Mouse (Mus musculus): ENCODE measurements at regions not wholly inside any gene's neighbourhood (a gene's known extent, or its start where the extent isn't known, plus 50 kb on each side); places are given as distances from the start of the nearest gene placed in this dataset.

DNA sequence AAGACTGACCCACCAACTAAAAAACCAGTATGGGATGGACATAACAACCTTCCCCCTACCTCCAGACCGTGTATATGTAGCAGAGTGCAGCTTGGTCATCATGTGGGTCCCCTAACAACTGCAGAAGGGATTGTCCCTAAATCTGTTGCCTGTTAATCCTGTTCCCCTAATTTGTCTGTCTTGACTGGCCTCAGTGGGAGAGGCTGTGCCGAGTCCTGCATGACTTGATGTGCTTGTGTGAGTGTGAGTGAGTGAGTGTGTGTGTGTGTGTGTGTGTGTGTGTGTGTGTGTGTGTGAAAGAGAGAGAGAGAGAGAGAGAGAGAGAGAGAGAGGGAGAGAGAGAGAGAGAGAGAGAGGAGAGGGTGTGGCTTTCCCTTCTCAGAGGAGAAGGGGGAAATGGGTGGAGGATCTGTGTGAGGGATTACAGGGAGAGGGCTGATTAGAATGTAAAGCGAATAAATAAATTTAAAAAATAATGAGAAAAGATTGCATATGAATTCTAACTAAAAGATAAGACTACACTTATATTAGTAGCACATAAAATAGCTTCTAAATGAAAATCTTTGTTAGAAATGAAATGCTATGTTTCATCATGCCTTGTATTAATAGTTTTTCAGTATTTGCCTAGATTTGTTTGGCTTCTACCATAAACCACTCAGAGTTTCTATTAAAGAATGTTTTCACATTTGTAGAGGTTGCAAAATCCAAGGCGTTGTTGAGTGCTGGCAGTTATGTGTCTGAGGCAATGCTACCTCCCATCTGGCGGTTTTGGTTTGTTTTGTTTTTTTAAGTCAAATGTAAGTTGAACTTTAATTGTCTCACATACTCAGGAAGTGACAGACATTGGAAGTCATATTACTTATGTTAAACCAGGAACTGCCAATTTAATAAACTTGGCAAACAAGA is 740.9 kb downstream of the Abca13 start:
- no peaks in the 10 kb centered on the region for H3K27me3 ChIP-seq (replicated peaks; ENCODE audit: control insufficient read depth, insufficient read depth, low read length)
- H3K9ac ChIP-seq (ENCODE audit: low read length), result no peak overlapping the region
- no peak overlapping the region for H3K4me3 ChIP-seq (ENCODE audit: low read depth, low read length)
- no peak overlapping the region for H3K4me2 ChIP-seq (ENCODE audit: low read length)
- 71% methylated on average over 5 of the region's 5 CpGs for WGBS
- H3K9me3 ChIP-seq (replicated peaks; ENCODE audit: control insufficient read depth, low read length), result no peaks in the 10 kb centered on the region
- no peaks in the 10 kb centered on the region for H3K4me1 ChIP-seq (ENCODE audit: control insufficient read depth, insufficient read depth, low read length)
- no peak for DNase-seq (ENCODE audit: low spot score)
- H3K36me3 ChIP-seq (ENCODE audit: control insufficient read depth, insufficient read depth, low read length), result no peaks in the 10 kb centered on the region
- no peak overlapping the region for H3K27ac ChIP-seq (ENCODE audit: low read depth, low read length)
- no peak for ATAC-seq

DNA sequence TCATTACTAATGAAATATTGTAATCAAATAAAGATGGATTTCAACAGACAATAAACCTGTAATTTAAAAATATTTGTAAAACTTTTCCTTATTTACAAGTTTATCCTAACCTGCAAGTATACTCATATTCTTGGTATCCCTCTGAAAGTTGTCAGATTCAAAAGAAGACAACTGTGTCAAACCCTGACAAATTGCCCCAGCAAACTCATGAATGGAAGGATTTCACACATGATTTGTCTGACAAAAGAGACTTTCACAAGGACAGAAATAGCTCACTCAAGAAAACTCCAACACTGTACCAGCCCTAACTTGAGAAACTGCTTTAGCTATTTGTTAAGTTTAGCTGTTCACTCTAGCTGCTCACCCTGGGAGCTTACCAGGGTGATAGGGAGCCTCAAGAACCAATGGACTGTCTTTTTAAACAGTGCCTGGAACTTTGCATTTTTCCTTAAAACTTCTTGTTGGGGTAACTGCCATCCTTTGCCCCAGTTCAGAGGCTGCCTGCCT is 771.0 kb downstream of the Abca13 start:
- no peak for DNase-seq (ENCODE audit: low spot score)

DNA sequence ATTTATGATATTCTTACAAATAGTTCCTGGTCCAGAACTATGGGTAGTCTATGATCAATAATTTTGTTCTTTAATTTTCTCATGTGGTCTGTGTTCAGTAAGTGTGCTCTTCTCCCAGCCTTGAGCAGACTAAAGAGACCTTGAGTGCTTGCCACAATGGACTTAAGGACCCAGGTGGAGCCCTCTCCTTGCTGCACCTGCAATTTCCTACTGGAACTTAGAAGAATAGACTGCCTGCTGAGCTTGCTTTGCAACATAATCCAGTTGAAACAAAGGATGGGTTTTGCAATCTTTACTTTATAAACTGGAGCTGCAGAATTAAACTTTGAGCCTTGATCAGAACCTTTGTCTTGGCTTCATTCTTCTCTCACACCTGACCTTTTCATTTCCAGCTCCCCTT is 791.2 kb downstream of the Abca13 start:
- Histone ChIP-seq H3K4me1 (ENCODE audit: control insufficient read depth, insufficient read depth, low read length) (no peaks in the 10 kb centered on the region), H3K9ac (ENCODE audit: low read length) (no peak overlapping the region), H3K27me3 (replicated peaks; ENCODE audit: control insufficient read depth, insufficient read depth, low read length) (no peaks in the 10 kb centered on the region), H3K4me3 (ENCODE audit: low read depth, low read length) (no peak overlapping the region), H3K27ac (ENCODE audit: low read depth, low read length) (no peak overlapping the region), H3K4me2 (ENCODE audit: low read length) (no peak overlapping the region), H3K36me3 (ENCODE audit: control insufficient read depth, insufficient read depth, low read length) (no peaks in the 10 kb centered on the region), H3K9me3 (replicated peaks; ENCODE audit: control insufficient read depth, low read length) (no peaks in the 10 kb centered on the region)
- ATAC-seq (no peak), DNase-seq (ENCODE audit: low spot score) (no peak)

More for the DNA sequence above, 771.0 kb downstream of the Abca13 start:
- Histone ChIP-seq H3K4me2 (ENCODE audit: low read length) (no peak overlapping the region), H3K4me1 (ENCODE audit: control insufficient read depth, insufficient read depth, low read length) (no peaks in the 10 kb centered on the region), H3K27me3 (replicated peaks; ENCODE audit: control insufficient read depth, insufficient read depth, low read length) (no peaks in the 10 kb centered on the region), H3K9me3 (replicated peaks; ENCODE audit: control insufficient read depth, low read length) (no peaks in the 10 kb centered on the region), H3K4me3 (ENCODE audit: low read depth, low read length) (no peak overlapping the region), H3K9ac (ENCODE audit: low read length) (no peak overlapping the region), H3K27ac (ENCODE audit: low read depth, low read length) (no peak overlapping the region), H3K36me3 (ENCODE audit: control insufficient read depth, insufficient read depth, low read length) (no peaks in the 10 kb centered on the region)
- ATAC-seq, result no peak

DNA sequence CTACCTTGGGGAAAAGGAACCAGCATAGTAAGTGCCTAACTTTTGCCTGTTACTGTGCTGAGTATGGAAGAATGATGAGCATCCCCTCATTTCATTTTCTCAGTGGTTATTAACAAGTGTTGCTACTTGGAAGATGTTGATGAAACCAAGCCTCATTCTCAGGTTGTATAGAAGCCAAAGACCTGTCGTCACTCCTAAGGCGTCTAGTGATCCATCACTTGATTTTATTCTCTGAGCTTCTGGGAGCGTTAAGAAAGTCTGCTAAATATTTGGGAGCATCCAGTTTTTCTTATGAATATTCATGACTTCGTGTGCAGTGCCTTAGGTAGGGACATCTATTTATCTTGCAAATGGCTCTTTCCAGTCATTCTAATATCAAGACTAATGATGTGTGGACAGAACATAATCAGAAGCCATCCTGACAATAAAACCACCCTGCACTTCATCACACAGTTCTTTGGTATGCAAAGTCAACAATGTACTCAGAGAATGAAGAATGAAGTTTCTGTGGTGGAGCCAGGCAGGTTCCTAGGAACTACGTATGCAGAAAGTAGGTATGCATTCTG is 802.9 kb downstream of the Abca13 start:
- DNase-seq (ENCODE audit: low spot score), result peak; percentile 51
- Histone ChIP-seq H3K4me1 (ENCODE audit: control insufficient read depth, insufficient read depth, low read length) (no peaks in the 10 kb centered on the region), H3K4me3 (ENCODE audit: low read depth, low read length) (no peak overlapping the region), H3K36me3 (ENCODE audit: control insufficient read depth, insufficient read depth, low read length) (no peaks in the 10 kb centered on the region), H3K4me2 (ENCODE audit: low read length) (no peak overlapping the region), H3K27ac (ENCODE audit: low read depth, low read length) (no peak overlapping the region), H3K9me3 (replicated peaks; ENCODE audit: control insufficient read depth, low read length) (no peaks in the 10 kb centered on the region), H3K27me3 (replicated peaks; ENCODE audit: control insufficient read depth, insufficient read depth, low read length) (no peaks in the 10 kb centered on the region), H3K9ac (ENCODE audit: low read length) (no peak overlapping the region)
- no peak for ATAC-seq
- WGBS, result 40% methylated on average over 5 of the region's 5 CpGs

DNA sequence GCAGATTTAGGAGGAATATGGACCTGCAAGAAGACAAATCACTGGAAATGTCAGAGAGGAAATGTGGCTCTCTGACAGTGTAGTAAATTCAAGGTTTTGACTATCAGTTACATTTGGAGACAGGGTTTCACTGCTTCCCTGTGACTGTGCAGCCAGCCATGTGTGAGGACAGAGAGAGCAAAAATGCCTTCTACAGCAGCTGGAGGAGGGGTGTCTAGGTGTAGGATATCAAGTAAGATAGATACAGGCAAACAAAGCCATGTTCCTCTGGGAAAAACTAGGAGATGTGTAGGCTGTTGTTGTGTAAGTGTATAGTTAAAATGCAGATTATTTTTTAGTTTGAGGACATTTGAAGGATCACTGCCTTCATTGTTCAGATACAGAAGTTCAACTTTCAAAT is 803.6 kb downstream of the Abca13 start:
- Histone ChIP-seq H3K27me3 (replicated peaks; ENCODE audit: control insufficient read depth, insufficient read depth, low read length) (no peaks in the 10 kb centered on the region), H3K4me1 (ENCODE audit: control insufficient read depth, insufficient read depth, low read length) (no peaks in the 10 kb centered on the region), H3K9me3 (replicated peaks; ENCODE audit: control insufficient read depth, low read length) (no peaks in the 10 kb centered on the region), H3K9ac (ENCODE audit: low read length) (no peak overlapping the region), H3K4me3 (ENCODE audit: low read depth, low read length) (no peak overlapping the region), H3K27ac (ENCODE audit: low read depth, low read length) (no peak overlapping the region), H3K36me3 (ENCODE audit: control insufficient read depth, insufficient read depth, low read length) (no peaks in the 10 kb centered on the region), H3K4me2 (ENCODE audit: low read length) (no peak overlapping the region)
- DNase-seq (ENCODE audit: low spot score) (no peak), ATAC-seq (no peak)

DNA sequence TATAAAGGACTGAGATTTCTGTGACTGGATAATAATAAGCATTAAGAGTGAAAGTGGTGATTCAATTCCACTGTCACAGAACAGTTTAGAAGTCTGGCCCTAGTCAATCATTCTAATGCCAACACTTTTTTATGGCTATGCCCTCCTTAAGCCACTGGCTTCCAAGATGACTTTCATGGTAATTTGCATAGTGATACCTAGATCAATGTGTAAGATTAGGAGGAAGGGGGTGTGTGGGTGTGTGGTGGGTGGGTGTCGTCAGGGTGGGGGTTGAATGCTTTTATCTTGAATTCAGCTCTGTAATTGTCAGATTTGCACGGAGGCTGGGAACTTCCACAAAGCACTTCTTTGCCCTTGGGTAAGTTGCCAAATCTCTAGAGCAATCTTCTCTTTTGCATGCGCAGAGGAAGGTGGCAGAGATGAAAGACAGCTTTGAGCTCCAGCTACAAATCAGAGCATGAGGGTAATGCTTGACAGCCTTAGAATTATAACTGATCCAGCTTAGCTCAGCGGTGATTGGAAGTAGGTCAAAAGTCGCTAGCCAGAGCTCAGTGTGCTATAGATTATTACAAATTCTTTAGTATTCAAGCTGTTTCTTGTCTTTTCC is 805.9 kb downstream of the Abca13 start:
- no peaks in the 10 kb centered on the region for H3K9me3 ChIP-seq (replicated peaks; ENCODE audit: control insufficient read depth, low read length)
- DNase-seq (ENCODE audit: low spot score), result peak; percentile 35
- H3K4me3 ChIP-seq (ENCODE audit: low read depth, low read length), result no peak overlapping the region
- no peak overlapping the region for H3K27ac ChIP-seq (ENCODE audit: low read depth, low read length)
- H3K9ac ChIP-seq (ENCODE audit: low read length), result no peak overlapping the region
- H3K4me2 ChIP-seq (ENCODE audit: low read length), result no peak overlapping the region
- H3K4me1 ChIP-seq (ENCODE audit: control insufficient read depth, insufficient read depth, low read length), result no peaks in the 10 kb centered on the region
- 39% methylated on average over 5 of the region's 5 CpGs for WGBS
- no peak for ATAC-seq
- no peaks in the 10 kb centered on the region for H3K27me3 ChIP-seq (replicated peaks; ENCODE audit: control insufficient read depth, insufficient read depth, low read length)
- no peaks in the 10 kb centered on the region for H3K36me3 ChIP-seq (ENCODE audit: control insufficient read depth, insufficient read depth, low read length)

DNA sequence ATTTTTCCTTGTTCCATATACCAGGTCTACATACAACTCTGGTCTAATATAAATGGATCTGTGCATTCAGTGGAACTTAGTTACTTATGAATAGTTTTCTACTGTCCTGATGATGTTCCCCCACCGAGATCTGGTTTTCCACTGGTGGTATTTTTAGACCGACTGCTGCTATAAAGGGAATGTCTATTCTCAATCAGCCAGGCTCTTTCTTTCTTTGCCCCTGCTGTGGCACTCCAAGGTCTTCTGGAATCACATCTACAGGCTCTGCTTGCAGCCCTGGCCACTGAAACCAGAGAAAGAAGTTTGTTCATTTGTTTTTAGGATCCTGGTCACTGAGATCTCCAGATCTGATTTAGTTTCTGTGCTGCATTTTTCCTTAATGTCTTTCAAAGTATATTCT is 810.4 kb downstream of the Abca13 start:
- Histone ChIP-seq H3K27me3 (replicated peaks; ENCODE audit: control insufficient read depth, insufficient read depth, low read length) (no peaks in the 10 kb centered on the region), H3K9me3 (replicated peaks; ENCODE audit: control insufficient read depth, low read length) (no peaks in the 10 kb centered on the region), H3K4me3 (ENCODE audit: low read depth, low read length) (no peak overlapping the region), H3K36me3 (ENCODE audit: control insufficient read depth, insufficient read depth, low read length) (no peaks in the 10 kb centered on the region), H3K9ac (ENCODE audit: low read length) (no peak overlapping the region), H3K4me2 (ENCODE audit: low read length) (no peak overlapping the region), H3K27ac (ENCODE audit: low read depth, low read length) (no peak overlapping the region), H3K4me1 (ENCODE audit: control insufficient read depth, insufficient read depth, low read length) (no peaks in the 10 kb centered on the region)
- no peak for ATAC-seq
- no peak for DNase-seq (ENCODE audit: low spot score)
- WGBS, result 70% methylated on average over 2 of the region's 2 CpGs

DNA sequence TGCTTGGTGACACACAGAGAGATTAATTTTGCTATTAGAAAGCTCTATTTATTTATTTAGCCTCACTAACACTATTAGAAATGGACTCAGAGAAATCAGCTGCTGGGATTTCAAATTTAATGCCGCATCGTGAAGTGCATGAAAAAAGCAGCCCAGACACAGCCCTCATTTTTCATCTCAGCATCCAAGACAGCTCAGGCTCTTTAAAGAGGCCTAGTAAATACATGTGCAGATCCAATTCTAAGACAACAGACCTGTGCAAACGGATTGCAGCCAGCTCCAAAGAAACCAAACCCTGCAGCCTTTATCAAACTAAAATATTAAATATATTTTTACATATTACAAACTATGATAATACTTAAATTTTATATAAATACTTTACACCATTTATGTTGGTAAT is 815.1 kb downstream of the Abca13 start:
- no peak overlapping the region for H3K4me2 ChIP-seq (ENCODE audit: low read length)
- H3K9me3 ChIP-seq (replicated peaks; ENCODE audit: control insufficient read depth, low read length), result no peaks in the 10 kb centered on the region
- no peaks in the 10 kb centered on the region for H3K4me1 ChIP-seq (ENCODE audit: control insufficient read depth, insufficient read depth, low read length)
- 88% methylated on average over 3 of the region's 3 CpGs for WGBS
- ATAC-seq (no peak), DNase-seq (ENCODE audit: low spot score) (no peak)
- no peaks in the 10 kb centered on the region for H3K27me3 ChIP-seq (replicated peaks; ENCODE audit: control insufficient read depth, insufficient read depth, low read length)
- H3K4me3 ChIP-seq (ENCODE audit: low read depth, low read length), result no peak overlapping the region
- no peaks in the 10 kb centered on the region for H3K36me3 ChIP-seq (ENCODE audit: control insufficient read depth, insufficient read depth, low read length)
- H3K27ac ChIP-seq (ENCODE audit: low read depth, low read length), result no peak overlapping the region
- no peak overlapping the region for H3K9ac ChIP-seq (ENCODE audit: low read length)

DNA sequence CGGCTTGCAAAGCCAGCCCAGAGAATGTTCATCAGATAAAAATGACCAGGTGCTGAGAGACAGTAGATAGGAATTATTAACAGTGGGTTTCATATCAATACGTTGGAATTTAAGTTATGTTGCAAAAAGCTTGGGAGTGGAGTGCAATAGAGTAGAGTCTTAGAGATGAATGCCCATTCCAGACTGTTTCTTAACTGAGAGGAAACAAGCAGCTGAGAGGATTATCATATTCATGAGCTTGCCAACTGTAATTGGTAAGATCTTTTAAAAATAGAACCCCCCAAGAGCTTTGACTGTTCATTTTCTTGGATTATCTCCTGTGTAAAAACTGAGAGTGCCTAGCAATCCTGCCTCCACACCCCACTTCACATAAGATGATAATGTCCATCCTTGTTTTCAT is 854.9 kb downstream of the Abca13 start:
- H3K4me3 ChIP-seq (ENCODE audit: low read depth, low read length), result no peak overlapping the region
- H3K27ac ChIP-seq (ENCODE audit: low read depth, low read length), result no peak overlapping the region
- peak; percentile 57 for ATAC-seq
- no peaks in the 10 kb centered on the region for H3K4me1 ChIP-seq (ENCODE audit: control insufficient read depth, insufficient read depth, low read length)
- 28% methylated on average over 2 of the region's 2 CpGs for WGBS
- no peaks in the 10 kb centered on the region for H3K36me3 ChIP-seq (ENCODE audit: control insufficient read depth, insufficient read depth, low read length)
- DNase-seq (ENCODE audit: low spot score), result peak; percentile 50
- H3K9ac ChIP-seq (ENCODE audit: low read length), result no peak overlapping the region
- H3K9me3 ChIP-seq (replicated peaks; ENCODE audit: control insufficient read depth, low read length), result no peaks in the 10 kb centered on the region
- H3K4me2 ChIP-seq (ENCODE audit: low read length), result no peak overlapping the region
- H3K27me3 ChIP-seq (replicated peaks; ENCODE audit: control insufficient read depth, insufficient read depth, low read length), result no peaks in the 10 kb centered on the region

Measured in forebrain, embryonic 14.5 days (tissue).